Comparison of ENCODE assay signal across 7 mouse cellular contexts in the genomic region with DNA sequence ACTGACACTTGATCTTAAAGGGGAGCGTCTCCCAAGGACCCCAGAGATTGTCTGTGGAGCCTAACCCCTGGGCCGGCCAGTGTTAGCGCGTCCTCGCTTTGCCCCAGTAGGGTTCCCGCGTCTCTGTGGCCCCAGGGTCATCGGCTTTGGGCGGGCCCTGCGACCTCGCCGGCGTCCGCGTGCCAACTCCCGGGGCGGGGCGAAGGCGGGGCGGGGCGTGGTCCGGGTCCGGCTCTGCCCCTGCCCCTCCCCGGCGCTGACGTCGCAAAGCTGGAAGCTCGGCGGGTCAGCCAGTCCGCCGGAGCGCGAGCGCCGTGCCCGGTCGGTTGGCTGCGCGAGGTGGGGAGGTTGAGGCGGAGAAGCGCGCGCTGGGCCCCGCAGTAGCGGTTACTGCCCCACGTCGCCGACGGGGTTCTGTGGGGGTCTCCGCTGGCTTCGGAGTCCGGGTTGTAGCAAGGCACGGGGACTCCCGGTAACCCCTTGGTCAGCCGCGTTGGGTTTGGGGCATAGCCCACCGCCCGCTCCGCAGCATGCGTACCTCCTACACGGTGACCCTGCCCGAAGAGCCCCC. TPM values are rescaled to one million over a fixed set of nuclear protein-coding genes. Genes with fewer than 3 reads are reported as not detected.
DNase-seq lines count a peak whose midpoint lies in the region; ATAC-seq lines count a peak whose summit lies in the region.

No protein-coding gene starts in this region.

- no peaks in the 10 kb centered on the region for H3K9me3 ChIP-seq in embryonic facial prominence, embryonic 10.5 days
- H3K9me3 ChIP-seq in limb, embryonic 12.5 days, result no peaks in the 10 kb centered on the region
- no peaks in the 10 kb centered on the region for H3K9me3 ChIP-seq in midbrain, embryonic 14.5 days (ENCODE audit: control insufficient read depth, low read length)

- peak overlapping the region; percentile 77 for H3K4me3 ChIP-seq in embryonic facial prominence, embryonic 10.5 days
- H3K4me3 ChIP-seq in limb, embryonic 12.5 days (replicated peaks), result peak overlapping the region; percentile 63
- H3K4me3 ChIP-seq in midbrain, embryonic 14.5 days (replicated peaks; ENCODE audit: low read depth, low read length), result peak overlapping the region; percentile 50

- WGBS in embryonic facial prominence, embryonic 10.5 days, result under 1% methylated on average over 62 of the region's 62 CpGs
- under 1% methylated on average over 62 of the region's 62 CpGs for WGBS in limb, embryonic 12.5 days
- under 1% methylated on average over 62 of the region's 62 CpGs for WGBS in midbrain, embryonic 14.5 days

- H3K27me3 ChIP-seq in embryonic facial prominence, embryonic 10.5 days (replicated peaks; ENCODE audit: low read depth, poor library complexity, severe bottlenecking), result peaks cover 91% of the 10 kb centered on the region
- peaks cover 55% of the 10 kb centered on the region for H3K27me3 ChIP-seq in limb, embryonic 12.5 days
- H3K27me3 ChIP-seq in midbrain, embryonic 14.5 days (ENCODE audit: control insufficient read depth, insufficient read depth, low read length), result peaks cover 26% of the 10 kb centered on the region

- peak overlapping the region; percentile 74 for H3K9ac ChIP-seq in limb, embryonic 12.5 days (replicated peaks)
- peak overlapping the region; percentile 69 for H3K9ac ChIP-seq in midbrain, embryonic 14.5 days (replicated peaks; ENCODE audit: low read length)

- DNase-seq in adrenal gland, postnatal 14 days, result peak; percentile 99
- peak; percentile 95 for DNase-seq in embryonic facial prominence, embryonic 10.5 days (ENCODE audit: low spot score)
- DNase-seq in heart, adult 11 months, result peak; percentile 100
- peak; percentile 99 for DNase-seq in kidney, adult 18-20 months
- DNase-seq in midbrain, embryonic 14.5 days, result peak; percentile 83
- peak; percentile 71 for DNase-seq in spleen, adult 12 weeks (ENCODE audit: low spot score)

- peaks cover 64% of the 10 kb centered on the region for H3K4me1 ChIP-seq in embryonic facial prominence, embryonic 10.5 days
- peaks cover 56% of the 10 kb centered on the region for H3K4me1 ChIP-seq in limb, embryonic 12.5 days (replicated peaks)
- peaks cover 7% of the 10 kb centered on the region for H3K4me1 ChIP-seq in midbrain, embryonic 14.5 days (ENCODE audit: control insufficient read depth, insufficient read depth, low read length)

- peak; percentile 36; the same call in 1 of the 2 replicates for ATAC-seq in limb, embryonic 12.5 days (ENCODE audit: insufficient number of reproducible peaks, insufficient read depth, low FRiP score, low TSS enrichment, low read depth)
- ATAC-seq in midbrain, embryonic 14.5 days (ENCODE audit: low FRiP score, low TSS enrichment), result peak; percentile 59

- peak overlapping the region; percentile 85 for H3K27ac ChIP-seq in embryonic facial prominence, embryonic 10.5 days (replicated peaks)
- H3K27ac ChIP-seq in limb, embryonic 12.5 days, result no peak overlapping the region
- no peak overlapping the region for H3K27ac ChIP-seq in midbrain, embryonic 14.5 days (replicated peaks; ENCODE audit: low read depth, low read length)

- no peaks in the 10 kb centered on the region for H3K36me3 ChIP-seq in embryonic facial prominence, embryonic 10.5 days (replicated peaks)
- no peaks in the 10 kb centered on the region for H3K36me3 ChIP-seq in limb, embryonic 12.5 days
- H3K36me3 ChIP-seq in midbrain, embryonic 14.5 days (ENCODE audit: control insufficient read depth, insufficient read depth, low read length), result no peaks in the 10 kb centered on the region

- peak overlapping the region; percentile 99 for H3K4me2 ChIP-seq in limb, embryonic 12.5 days
- peak overlapping the region; percentile 99 for H3K4me2 ChIP-seq in midbrain, embryonic 14.5 days (ENCODE audit: low read length)

RNA-seq across cellular contexts. Expression of gene Mfrp, which starts 16.8 kb away (rescaled TPM):
- not detected in 2 replicates for total RNA-seq in adrenal gland, postnatal 14 days (2021)
- polyA plus RNA-seq in embryonic facial prominence, embryonic 10.5 days (2016; fragmentation: Nextera tagmentation; extraction: Ambion mirVana), result 0.09 and 0.12 TPM in 2 replicates
- polyA plus RNA-seq in limb, embryonic 12.5 days (2016; fragmentation: Nextera tagmentation; extraction: Ambion mirVana), result 0.29 and 0.40 TPM in 2 replicates
- 0.09 and 0.11 TPM in 2 replicates for polyA plus RNA-seq in midbrain, embryonic 14.5 days (2014; fragmentation: Nextera tagmentation; extraction: Ambion mirVana)

RNA-seq across cellular contexts. Expression of gene Usp2, which starts 17.9 kb away (rescaled TPM):
- total RNA-seq in adrenal gland, postnatal 14 days (2021), result 49.5 and 54.9 TPM in 2 replicates
- 10.7 and 12.0 TPM in 2 replicates for polyA plus RNA-seq in embryonic facial prominence, embryonic 10.5 days (2016; fragmentation: Nextera tagmentation; extraction: Ambion mirVana)
- 8.5 and 11.0 TPM in 2 replicates for polyA plus RNA-seq in limb, embryonic 12.5 days (2016; fragmentation: Nextera tagmentation; extraction: Ambion mirVana)
- 6.6 and 9.4 TPM in 2 replicates for polyA plus RNA-seq in midbrain, embryonic 14.5 days (2014; fragmentation: Nextera tagmentation; extraction: Ambion mirVana)

RNA-seq across cellular contexts. Expression of gene C1qtnf5, which starts 22.3 kb away (rescaled TPM):
- total RNA-seq in adrenal gland, postnatal 14 days (2021), result 11.1 and 14.9 TPM in 2 replicates
- 0.27 and 0.75 TPM in 2 replicates for polyA plus RNA-seq in embryonic facial prominence, embryonic 10.5 days (2016; fragmentation: Nextera tagmentation; extraction: Ambion mirVana)
- 0.84 TPM in 1 of 2 replicates, not detected in the other for polyA plus RNA-seq in limb, embryonic 12.5 days (2016; fragmentation: Nextera tagmentation; extraction: Ambion mirVana)
- polyA plus RNA-seq in midbrain, embryonic 14.5 days (2014; fragmentation: Nextera tagmentation; extraction: Ambion mirVana), result 3.7 and 4.0 TPM in 2 replicates

RNA-seq across cellular contexts. Expression of gene Gm49380, which starts 28.6 kb away (rescaled TPM):
- 0.15 and 0.52 TPM in 2 replicates for total RNA-seq in adrenal gland, postnatal 14 days (2021)
- polyA plus RNA-seq in embryonic facial prominence, embryonic 10.5 days (2016; fragmentation: Nextera tagmentation; extraction: Ambion mirVana), result 0.31 and 0.49 TPM in 2 replicates
- polyA plus RNA-seq in limb, embryonic 12.5 days (2016; fragmentation: Nextera tagmentation; extraction: Ambion mirVana), result 0.08 and 0.17 TPM in 2 replicates
- 0.11 and 0.12 TPM in 2 replicates for polyA plus RNA-seq in midbrain, embryonic 14.5 days (2014; fragmentation: Nextera tagmentation; extraction: Ambion mirVana)

RNA-seq across cellular contexts. Expression of gene Rnf26, which starts 28.6 kb away (rescaled TPM):
- 27.5 and 31.8 TPM in 2 replicates for total RNA-seq in adrenal gland, postnatal 14 days (2021)
- polyA plus RNA-seq in embryonic facial prominence, embryonic 10.5 days (2016; fragmentation: Nextera tagmentation; extraction: Ambion mirVana), result 80.1 and 80.9 TPM in 2 replicates
- 89.6 and 91.4 TPM in 2 replicates for polyA plus RNA-seq in limb, embryonic 12.5 days (2016; fragmentation: Nextera tagmentation; extraction: Ambion mirVana)
- 25.7 and 29.9 TPM in 2 replicates for polyA plus RNA-seq in midbrain, embryonic 14.5 days (2014; fragmentation: Nextera tagmentation; extraction: Ambion mirVana)
